Mouse (Mus musculus) urinary bladder, postnatal 36 days (tissue): Measurements from ENCODE around the gene Cep97.
"Not testable (repeated sequence)": the region's sequence is repeated elsewhere in the genome, so short reads cannot be mapped to it uniquely, and the experiment has no call there.

ENCODE experiments used
- DNase-seq, 2 experiments: peaks; one replicate each; pipeline ENCODE4 v3.0.0; 2022; ENCODE audit warnings: low spot score in 2 of 2, mixed read lengths in 1 of 2

Gene Cep97

GRCm38 (mm10) chr16:55934453-55935037, at the start of gene Cep97:
Gene Cep97 (minus strand): TSS chr16:55934855.
- peak; percentile 88 to 90 for DNase-seq

GRCm38 (mm10) chr16:55974903-55975285, 40.2 kb upstream of the Cep97 start:
- peak in 1 of 2 experiments; percentile 55 for DNase-seq

GRCm38 (mm10) chr16:55974256-55974902, 39.7 kb upstream of the Cep97 start:
- DNase-seq = peak; percentile 86 to 92

- peak; percentile 99 for DNase-seq
Observed at GRCm38 (mm10) chr16:55973431-55974255, 39.0 kb upstream of the Cep97 start, which contains the start of gene Zbtb11. Gene Zbtb11 (plus strand): TSS chr16:55973883.

- DNase-seq = no peak
Observed at GRCm38 (mm10) chr16:55972626-55973201, 38.1 kb upstream of the Cep97 start.

GRCm38 (mm10) chr16:55971735-55972615, 37.3 kb upstream of the Cep97 start:
- DNase-seq = no peak

- DNase-seq = no peak
Observed at GRCm38 (mm10) chr16:55970416-55970815, 35.8 kb upstream of the Cep97 start.

GRCm38 (mm10) chr16:55969147-55969546, 34.5 kb upstream of the Cep97 start:
- DNase-seq = no peak

- DNase-seq = no peak
Observed at GRCm38 (mm10) chr16:55967221-55967620, 32.6 kb upstream of the Cep97 start.

GRCm38 (mm10) chr16:55966212-55966871, 31.7 kb upstream of the Cep97 start, which contains the start of gene Rpl24:
Gene Rpl24 (plus strand): TSS chr16:55966275.
- DNase-seq = peak; percentile 92 to 94

- DNase-seq = peak in 1 of 2 experiments; percentile 15
Observed at GRCm38 (mm10) chr16:55964126-55964949, 29.7 kb upstream of the Cep97 start.

- not testable (repeated sequence) for DNase-seq
Observed at GRCm38 (mm10) chr16:55963068-55963467, 28.4 kb upstream of the Cep97 start.

GRCm38 (mm10) chr16:55954196-55954595, 19.5 kb upstream of the Cep97 start:
- not testable (repeated sequence) for DNase-seq

- no peak for DNase-seq
Observed at GRCm38 (mm10) chr16:55952771-55953170, 18.1 kb upstream of the Cep97 start.

GRCm38 (mm10) chr16:55951679-55952327, 17.1 kb upstream of the Cep97 start:
- no peak for DNase-seq

GRCm38 (mm10) chr16:55950946-55951678, 16.5 kb upstream of the Cep97 start:
- peak; percentile 57 to 66 for DNase-seq

- DNase-seq = no peak
Observed at GRCm38 (mm10) chr16:55950462-55950861, 15.8 kb upstream of the Cep97 start.

GRCm38 (mm10) chr16:55948963-55949362, 14.3 kb upstream of the Cep97 start:
- DNase-seq = no peak
